Mouse (Mus musculus): ENCODE data around the gene Mdh1b. TPM values are rescaled to one million over a fixed set of nuclear protein-coding genes. Genes with fewer than 3 reads are reported as not detected.

Mdh1b gene
- total and polyA plus RNA-seq, 3 experiments = not detected

GRCm38 (mm10) chr1:63668852-63669160 is 61.3 kb downstream of the Mdh1b start:
- no peaks in the 10 kb centered on the region for H3K9me3 ChIP-seq (replicated peaks; ENCODE audit: insufficient read depth, low read length)
- TF ChIP-seq USF1 (IDR thresholded peaks at IDR 0.05; ENCODE audit: low read depth, low read length) (peak; percentile 66), ETS1 (IDR thresholded peaks at IDR 0.05; ENCODE audit: low read depth, low read length) (no peak), RAD21 (IDR thresholded peaks at IDR 0.05; ENCODE audit: low read depth, low read length) (peak; percentile 79), CTCF (IDR thresholded peaks at IDR 0.05 in 2 of 3, conservative IDR thresholded peaks at IDR 0.05 in 1 of 3; ENCODE audit: control insufficient read depth in 1 of 3, insufficient read depth in 1 of 3, low read depth in 2 of 3, low read length in 3 of 3, poor library complexity in 1 of 3, severe bottlenecking in 1 of 3) (peak in 2 of 3 experiments; percentile 24 to 70; a peak in 3 of 6 replicates), JUND (IDR thresholded peaks at IDR 0.05; ENCODE audit: low read depth, low read length) (no peak), MAX (IDR thresholded peaks at IDR 0.05; ENCODE audit: low read length) (peak; percentile 72), POLR2A (IDR thresholded peaks at IDR 0.05; ENCODE audit: control insufficient read depth in 1 of 2, insufficient read depth in 1 of 2, low read depth in 1 of 2, low read length in 2 of 2, poor library complexity in 1 of 2) (no peak), ZMIZ1 (IDR thresholded peaks at IDR 0.05; ENCODE audit: low read depth, low read length) (no peak), ZC3H11A (IDR thresholded peaks at IDR 0.05; ENCODE audit: low read depth, low read length) (peak; percentile 84), POLR2AphosphoS2 (IDR thresholded peaks at IDR 0.05; ENCODE audit: low read length) (no peak), SMC3 (IDR thresholded peaks at IDR 0.05; ENCODE audit: low read depth, low read length) (peak; percentile 85), BHLHE40 (IDR thresholded peaks at IDR 0.05; ENCODE audit: borderline replicate concordance, low read depth, low read length) (0 out of 2 replicates have a peak, but pooled peaks have one; percentile 19), CHD1 (IDR thresholded peaks at IDR 0.05; ENCODE audit: low read depth, low read length) (no peak), USF2 (IDR thresholded peaks at IDR 0.05; ENCODE audit: borderline replicate concordance in 1 of 2, insufficient read depth in 1 of 2, low read depth in 1 of 2, low read length in 2 of 2) (no peak)
- H3K27me3 ChIP-seq (ENCODE audit: control insufficient read depth in 1 of 2, insufficient read depth in 2 of 2, low read length in 2 of 2) = no peaks in the 10 kb centered on the region
- H3K4me1 ChIP-seq (ENCODE audit: control insufficient read depth in 1 of 2, insufficient read depth in 2 of 2, low read length in 2 of 2) = no peaks in the 10 kb centered on the region
- H3K79me2 ChIP-seq (ENCODE audit: control insufficient read depth, insufficient read depth, low read length, poor library complexity) = no peaks in the 10 kb centered on the region
- peak; percentile 73 for DNase-seq (ENCODE audit: low read depth, low spot score)
- H3K9ac ChIP-seq (ENCODE audit: control insufficient read depth, low read depth, low read length, poor library complexity, severe bottlenecking) = 0 out of 2 replicates have a peak overlapping the region, but pooled peaks have one; percentile 18
- no peak overlapping the region for H3K27ac ChIP-seq (ENCODE audit: control insufficient read depth, low read depth, low read length)
- H3K4me3 ChIP-seq (ENCODE audit: control insufficient read depth in 1 of 2, insufficient read depth in 1 of 2, low read depth in 2 of 2, low read length in 2 of 2) = no peak overlapping the region
- H3K36me3 ChIP-seq (ENCODE audit: control insufficient read depth in 1 of 2, insufficient read depth in 2 of 2, low read length in 2 of 2) = peaks cover 0 to 4% of the 10 kb centered on the region in 2 experiments; a peak in 2 of 4 replicates

GRCm38 (mm10) chr1:63667949-63668851 is 61.9 kb downstream of the Mdh1b start:
- no peaks in the 10 kb centered on the region for H3K79me2 ChIP-seq (ENCODE audit: control insufficient read depth, insufficient read depth, low read length, poor library complexity)
- no peaks in the 10 kb centered on the region for H3K27me3 ChIP-seq (ENCODE audit: control insufficient read depth in 1 of 2, insufficient read depth in 2 of 2, low read length in 2 of 2)
- no peak overlapping the region for H3K27ac ChIP-seq (ENCODE audit: control insufficient read depth, low read depth, low read length)
- no peak overlapping the region for H3K4me3 ChIP-seq (ENCODE audit: control insufficient read depth in 1 of 2, insufficient read depth in 1 of 2, low read depth in 2 of 2, low read length in 2 of 2)
- no peaks in the 10 kb centered on the region for H3K4me1 ChIP-seq (ENCODE audit: control insufficient read depth in 1 of 2, insufficient read depth in 2 of 2, low read length in 2 of 2)
- no peak for TF ChIP-seq RCOR1 (IDR thresholded peaks at IDR 0.05; ENCODE audit: low read depth, low read length)
- TF ChIP-seq ETS1 (IDR thresholded peaks at IDR 0.05; ENCODE audit: low read depth, low read length) = no peak
- TF ChIP-seq BHLHE40 (IDR thresholded peaks at IDR 0.05; ENCODE audit: borderline replicate concordance, low read depth, low read length) = no peak
- TF ChIP-seq CTCF (IDR thresholded peaks at IDR 0.05 in 2 of 3, conservative IDR thresholded peaks at IDR 0.05 in 1 of 3; ENCODE audit: control insufficient read depth in 1 of 3, insufficient read depth in 1 of 3, low read depth in 2 of 3, low read length in 3 of 3, poor library complexity in 1 of 3, severe bottlenecking in 1 of 3) = no peak
- no peak for TF ChIP-seq NRF1 (IDR thresholded peaks at IDR 0.05; ENCODE audit: insufficient read depth, low read depth, low read length, poor library complexity, severe bottlenecking)
- no peak for TF ChIP-seq E2F4 (IDR thresholded peaks at IDR 0.05; ENCODE audit: borderline replicate concordance, low read depth, low read length)
- no peak for TF ChIP-seq MAFK (IDR thresholded peaks at IDR 0.05; ENCODE audit: borderline replicate concordance, low read depth, low read length)
- no peak for TF ChIP-seq POLR2AphosphoS5 (IDR thresholded peaks at IDR 0.05; ENCODE audit: borderline replicate concordance, low read depth, low read length)
- TF ChIP-seq CHD2 (IDR thresholded peaks at IDR 0.05; ENCODE audit: low read length) = no peak
- no peak for TF ChIP-seq TAL1 (IDR thresholded peaks at IDR 0.05; ENCODE audit: low read length)
- TF ChIP-seq MYB (IDR thresholded peaks at IDR 0.05; ENCODE audit: low read depth, low read length) = no peak
- TF ChIP-seq ZMIZ1 (IDR thresholded peaks at IDR 0.05; ENCODE audit: low read depth, low read length) = no peak
- H3K9ac ChIP-seq (ENCODE audit: control insufficient read depth, low read depth, low read length, poor library complexity, severe bottlenecking) = 0 out of 2 replicates have a peak overlapping the region, but pooled peaks have one; percentile 18
- H3K36me3 ChIP-seq (ENCODE audit: control insufficient read depth in 1 of 2, insufficient read depth in 2 of 2, low read length in 2 of 2) = peaks cover 0 to 4% of the 10 kb centered on the region in 2 experiments; a peak in 2 of 4 replicates
- H3K9me3 ChIP-seq (replicated peaks; ENCODE audit: insufficient read depth, low read length) = no peaks in the 10 kb centered on the region
- peak; percentile 11 for DNase-seq (ENCODE audit: low read depth, low spot score)
